Mouse (Mus musculus): Measurements from ENCODE around the gene Gba. TPM values are rescaled to one million over a fixed set of nuclear protein-coding genes. Genes with fewer than 3 reads are reported as not detected.

The Gba gene
- polyA plus RNA-seq, 1 experiment, result 8.5 TPM

DNA sequence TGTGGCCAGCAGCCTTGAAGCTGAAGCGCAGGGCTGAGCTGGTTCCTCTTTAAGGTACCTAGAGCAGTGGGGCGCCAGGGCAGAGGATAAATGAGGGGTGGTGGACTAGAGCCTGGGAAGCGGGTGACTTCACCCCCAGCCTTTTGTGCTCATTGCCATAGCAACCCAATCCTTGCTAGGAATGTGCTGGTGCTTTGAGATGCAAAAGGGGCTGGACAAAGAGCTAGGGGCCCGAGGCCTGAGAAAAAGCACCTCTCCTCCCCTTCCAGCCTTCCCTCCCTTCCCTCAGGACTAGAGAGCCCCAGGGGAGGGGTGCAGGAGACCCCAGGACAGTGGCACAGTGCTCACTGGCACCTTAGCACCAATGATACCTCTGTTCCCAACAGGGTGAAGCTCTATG, 23.2 kb downstream of the Gba start:
- H3K4me3 ChIP-seq (replicated peaks), result no peak overlapping the region
- no peak for TF ChIP-seq FLI1 (IDR thresholded peaks at IDR 0.05; ENCODE audit: low read length)
- TF ChIP-seq GATA1 (IDR thresholded peaks at IDR 0.05; ENCODE audit: borderline replicate concordance, low read length), result no peak
- H3K36me3 ChIP-seq (replicated peaks; ENCODE audit: low read length), result no peaks in the 10 kb centered on the region
- H3K9me3 ChIP-seq, result no peaks in the 10 kb centered on the region
- H3K27me3 ChIP-seq (replicated peaks), result peaks cover 76% of the 10 kb centered on the region
- peaks cover 55% of the 10 kb centered on the region for H3K4me1 ChIP-seq

DNA sequence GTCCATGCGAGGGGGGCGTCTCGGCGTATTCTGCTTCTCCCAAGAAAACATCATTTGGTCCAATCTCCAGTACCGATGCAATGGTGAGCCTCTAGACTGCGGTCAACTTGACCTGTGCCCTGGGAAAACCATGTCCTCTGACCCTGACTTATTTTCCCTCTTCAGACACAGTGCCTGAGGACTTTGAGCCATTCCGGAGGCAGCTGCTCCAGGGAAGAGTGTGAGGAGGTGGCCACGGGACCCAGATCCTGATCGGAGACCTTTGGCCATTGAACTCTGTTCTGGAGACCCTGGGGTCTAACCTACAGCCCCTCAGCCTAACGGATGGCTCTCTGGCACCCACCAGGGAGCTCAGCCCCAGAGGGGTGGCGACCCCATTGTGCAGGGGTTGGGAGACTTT, 23.6 kb downstream of the Gba start:
- H3K36me3 ChIP-seq (replicated peaks; ENCODE audit: low read length), result no peaks in the 10 kb centered on the region
- no peak overlapping the region for H3K4me3 ChIP-seq (replicated peaks)
- H3K9me3 ChIP-seq, result no peaks in the 10 kb centered on the region
- TF ChIP-seq GATA1 (IDR thresholded peaks at IDR 0.05; ENCODE audit: borderline replicate concordance, low read length), result no peak
- TF ChIP-seq FLI1 (IDR thresholded peaks at IDR 0.05; ENCODE audit: low read length), result no peak
- peaks cover 56% of the 10 kb centered on the region for H3K4me1 ChIP-seq
- peaks cover 74% of the 10 kb centered on the region for H3K27me3 ChIP-seq (replicated peaks)

- H3K9me3 ChIP-seq, result no peaks in the 10 kb centered on the region
- peaks cover 61% of the 10 kb centered on the region for H3K4me1 ChIP-seq
- TF ChIP-seq GATA1 (IDR thresholded peaks at IDR 0.05; ENCODE audit: borderline replicate concordance, low read length) (no peak), FLI1 (IDR thresholded peaks at IDR 0.05; ENCODE audit: low read length) (no peak)
- H3K4me3 ChIP-seq (replicated peaks), result peak within 1 kb of the TSS; percentile 90
- peaks cover 78% of the 10 kb centered on the region for H3K27me3 ChIP-seq (replicated peaks)
- H3K36me3 ChIP-seq (replicated peaks; ENCODE audit: low read length), result no peaks in the 10 kb centered on the region
Measured at GRCm38 (mm10) chr3:89226900-89227299, 24.2 kb downstream of the Gba start, which contains the start of gene Mtx1. Mtx1 (minus strand) TSS chr3:89227088.

GRCm38 (mm10) chr3:89227307-89228179, 24.8 kb downstream of the Gba start:
- peak overlapping the region; percentile 90 for H3K4me3 ChIP-seq (replicated peaks)
- peaks cover 78% of the 10 kb centered on the region for H3K27me3 ChIP-seq (replicated peaks)
- H3K9me3 ChIP-seq, result no peaks in the 10 kb centered on the region
- no peak for TF ChIP-seq FLI1 (IDR thresholded peaks at IDR 0.05; ENCODE audit: low read length)
- TF ChIP-seq GATA1 (IDR thresholded peaks at IDR 0.05; ENCODE audit: borderline replicate concordance, low read length), result no peak
- H3K4me1 ChIP-seq, result peaks cover 67% of the 10 kb centered on the region
- H3K36me3 ChIP-seq (replicated peaks; ENCODE audit: low read length), result no peaks in the 10 kb centered on the region

DNA sequence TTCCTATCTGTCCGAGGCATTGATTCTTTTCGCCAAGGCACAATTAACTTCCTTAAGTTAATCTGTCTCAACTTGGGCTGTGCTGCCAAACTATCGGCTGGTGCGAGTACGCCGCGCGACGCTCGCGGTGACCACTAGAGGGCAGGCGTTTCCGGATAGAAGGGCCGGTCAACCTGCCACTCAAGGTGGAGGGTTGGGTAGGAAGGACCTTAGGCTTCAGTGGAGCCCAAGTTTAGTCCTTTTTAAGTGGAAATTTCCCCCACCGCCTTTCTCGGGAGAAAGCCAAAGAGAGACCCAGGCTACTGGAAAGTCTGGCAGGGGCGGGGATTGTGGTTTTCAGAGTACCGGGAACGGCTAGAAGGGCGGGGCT, 25.4 kb downstream of the Gba start:
- Histone ChIP-seq H3K4me1 (peaks cover 68% of the 10 kb centered on the region), H3K27me3 (replicated peaks) (peaks cover 74% of the 10 kb centered on the region)
- TF ChIP-seq GATA1 (IDR thresholded peaks at IDR 0.05; ENCODE audit: borderline replicate concordance, low read length) (no peak), FLI1 (IDR thresholded peaks at IDR 0.05; ENCODE audit: low read length) (no peak)

GRCm38 (mm10) chr3:89228836-89229235, 26.1 kb downstream of the Gba start, which contains the start of gene Muc1:
Muc1 (plus strand) TSS chr3:89229057.
- peaks cover 71% of the 10 kb centered on the region for H3K4me1 ChIP-seq
- TF ChIP-seq FLI1 (IDR thresholded peaks at IDR 0.05; ENCODE audit: low read length), result no peak
- TF ChIP-seq GATA1 (IDR thresholded peaks at IDR 0.05; ENCODE audit: borderline replicate concordance, low read length), result no peak
- H3K27me3 ChIP-seq (replicated peaks), result peaks cover 67% of the 10 kb centered on the region
- no peaks in the 10 kb centered on the region for H3K9me3 ChIP-seq
- peak within 1 kb of the TSS; percentile 90 for H3K4me3 ChIP-seq (replicated peaks)
- no peaks in the 10 kb centered on the region for H3K36me3 ChIP-seq (replicated peaks; ENCODE audit: low read length)

More for the DNA sequence above, 25.4 kb downstream of the Gba start:
- peak overlapping the region; percentile 90 for H3K4me3 ChIP-seq (replicated peaks)
- no peaks in the 10 kb centered on the region for H3K9me3 ChIP-seq
- H3K36me3 ChIP-seq (replicated peaks; ENCODE audit: low read length), result no peaks in the 10 kb centered on the region

GRCm38 (mm10) chr3:89229276-89229675, 26.5 kb downstream of the Gba start:
- TF ChIP-seq GATA1 (IDR thresholded peaks at IDR 0.05; ENCODE audit: borderline replicate concordance, low read length) (no peak), FLI1 (IDR thresholded peaks at IDR 0.05; ENCODE audit: low read length) (no peak)
- H3K4me3 ChIP-seq (replicated peaks), result no peak overlapping the region
- peaks cover 64% of the 10 kb centered on the region for H3K27me3 ChIP-seq (replicated peaks)
- H3K4me1 ChIP-seq, result peaks cover 72% of the 10 kb centered on the region
- no peaks in the 10 kb centered on the region for H3K9me3 ChIP-seq
- peaks cover 2% of the 10 kb centered on the region for H3K36me3 ChIP-seq (replicated peaks; ENCODE audit: low read length)

DNA sequence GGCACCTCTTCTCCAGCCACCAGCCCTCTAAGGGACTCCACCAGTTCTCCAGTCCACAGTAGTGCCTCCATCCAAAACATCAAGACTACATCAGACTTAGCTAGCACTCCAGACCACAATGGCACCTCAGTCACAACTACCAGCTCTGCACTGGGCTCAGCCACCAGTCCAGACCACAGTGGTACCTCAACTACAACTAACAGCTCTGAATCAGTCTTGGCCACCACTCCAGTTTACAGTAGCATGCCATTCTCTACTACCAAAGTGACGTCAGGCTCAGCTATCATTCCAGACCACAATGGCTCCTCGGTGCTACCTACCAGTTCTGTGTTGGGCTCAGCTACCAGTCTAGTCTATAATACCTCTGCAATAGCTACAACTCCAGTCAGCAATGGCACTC, 27.8 kb downstream of the Gba start:
- Histone ChIP-seq H3K4me3 (replicated peaks) (peak overlapping the region; percentile 16), H3K9me3 (no peaks in the 10 kb centered on the region), H3K4me1 (peaks cover 71% of the 10 kb centered on the region), H3K36me3 (replicated peaks; ENCODE audit: low read length) (peaks cover 9% of the 10 kb centered on the region), H3K27me3 (replicated peaks) (peaks cover 64% of the 10 kb centered on the region)
- no peak for TF ChIP-seq GATA1 (IDR thresholded peaks at IDR 0.05; ENCODE audit: borderline replicate concordance, low read length)
- TF ChIP-seq FLI1 (IDR thresholded peaks at IDR 0.05; ENCODE audit: low read length), result no peak

GRCm38 (mm10) chr3:89231345-89231744, 28.6 kb downstream of the Gba start:
- Histone ChIP-seq H3K4me3 (replicated peaks) (peak overlapping the region; percentile 33), H3K4me1 (peaks cover 71% of the 10 kb centered on the region), H3K36me3 (replicated peaks; ENCODE audit: low read length) (peaks cover 9% of the 10 kb centered on the region), H3K9me3 (no peaks in the 10 kb centered on the region), H3K27me3 (replicated peaks) (peaks cover 62% of the 10 kb centered on the region)
- TF ChIP-seq FLI1 (IDR thresholded peaks at IDR 0.05; ENCODE audit: low read length) (no peak), GATA1 (IDR thresholded peaks at IDR 0.05; ENCODE audit: borderline replicate concordance, low read length) (no peak)

GRCm38 (mm10) chr3:89231772-89232275, 29.1 kb downstream of the Gba start:
- peaks cover 9% of the 10 kb centered on the region for H3K36me3 ChIP-seq (replicated peaks; ENCODE audit: low read length)
- peak overlapping the region; percentile 38 for H3K4me3 ChIP-seq (replicated peaks)
- peaks cover 69% of the 10 kb centered on the region for H3K4me1 ChIP-seq
- H3K9me3 ChIP-seq, result no peaks in the 10 kb centered on the region
- H3K27me3 ChIP-seq (replicated peaks), result peaks cover 62% of the 10 kb centered on the region
- TF ChIP-seq GATA1 (IDR thresholded peaks at IDR 0.05; ENCODE audit: borderline replicate concordance, low read length), result no peak
- no peak for TF ChIP-seq FLI1 (IDR thresholded peaks at IDR 0.05; ENCODE audit: low read length)
